Mouse (Mus musculus) layer of hippocampus, postnatal 10 days (tissue): ENCODE data around the gene Pbx1. TPM values are rescaled to one million over a fixed set of nuclear protein-coding genes. Genes with fewer than 3 reads are reported as not detected.

Experiments used
- DNase-seq, 2 experiments: peaks; one replicate each; pipeline ENCODE4 v3.0.0; 2021; ENCODE audit warnings: low spot score in 2 of 2
- total RNA-seq, 2 experiments: library from RNA; stranded (reverse); gene quantifications; 2 replicates each; pipeline ENCODE4 v1.2.3; 2021

Gene Pbx1
- total RNA-seq, 2 experiments from 2014 or later: 126 to 143 TPM

DNA sequence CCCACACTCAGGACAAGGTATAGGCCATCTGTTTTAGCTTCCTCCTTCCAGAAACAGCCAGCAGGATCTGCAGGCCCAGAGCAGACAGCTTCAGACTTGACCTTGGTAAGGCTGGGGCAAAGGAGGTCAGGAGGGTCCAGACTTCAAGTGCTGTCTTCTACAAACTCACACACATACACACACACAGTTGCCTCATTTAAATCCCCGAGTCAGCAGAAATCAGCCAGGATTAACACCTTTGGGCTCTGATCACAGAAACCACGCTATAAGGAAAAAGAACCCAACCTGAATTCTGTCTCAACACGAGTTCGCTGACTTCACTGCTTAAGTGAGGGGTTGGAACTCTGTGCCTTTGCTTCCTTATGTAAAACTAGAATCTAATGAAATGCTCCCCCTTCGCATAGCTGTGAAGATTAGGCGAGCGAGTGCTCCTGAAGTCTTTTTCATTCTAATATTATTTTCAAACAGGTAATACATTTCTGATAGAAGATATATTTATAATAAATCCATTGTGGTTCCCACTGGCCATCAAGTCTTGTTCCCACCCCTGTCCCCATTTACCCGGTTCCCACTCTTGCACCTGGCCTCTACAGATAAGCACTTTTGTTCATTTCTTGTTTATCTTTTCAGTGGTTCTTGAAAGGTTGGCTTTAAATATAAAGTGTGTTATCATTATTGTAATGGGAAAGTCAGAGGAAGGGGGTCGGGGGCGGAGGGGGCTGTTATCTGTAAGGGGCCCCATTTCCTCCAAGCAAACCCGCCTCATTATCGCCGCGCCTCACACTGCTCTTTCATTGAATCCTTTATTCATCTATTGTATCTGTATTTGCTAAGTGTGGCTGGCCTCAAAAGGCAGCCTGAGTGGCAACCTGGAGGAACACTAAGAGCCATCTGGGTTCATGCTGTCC lies 124.5 kb downstream of the Pbx1 start:
- DNase-seq: no peak

DNA sequence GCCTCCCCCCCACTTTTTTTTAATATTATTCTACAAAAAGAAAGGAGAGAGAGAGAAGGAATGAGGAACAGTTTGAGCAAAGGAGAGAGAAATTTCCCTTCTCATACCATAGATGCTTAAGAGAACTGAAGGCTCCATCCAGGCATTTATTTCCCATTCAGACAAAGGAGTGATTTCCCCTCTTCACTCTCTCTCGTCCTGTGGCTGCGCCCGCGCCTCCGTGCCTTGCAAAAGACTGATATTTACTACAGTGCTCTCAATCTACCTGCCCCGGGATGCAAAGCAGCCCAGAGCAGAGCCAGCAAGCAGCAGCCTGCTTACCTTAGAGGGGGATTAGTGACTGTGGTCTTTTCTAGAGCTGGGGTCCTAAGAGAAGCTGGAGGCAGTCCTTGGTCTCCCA lies 131.6 kb downstream of the Pbx1 start:
- no peak for DNase-seq

DNA sequence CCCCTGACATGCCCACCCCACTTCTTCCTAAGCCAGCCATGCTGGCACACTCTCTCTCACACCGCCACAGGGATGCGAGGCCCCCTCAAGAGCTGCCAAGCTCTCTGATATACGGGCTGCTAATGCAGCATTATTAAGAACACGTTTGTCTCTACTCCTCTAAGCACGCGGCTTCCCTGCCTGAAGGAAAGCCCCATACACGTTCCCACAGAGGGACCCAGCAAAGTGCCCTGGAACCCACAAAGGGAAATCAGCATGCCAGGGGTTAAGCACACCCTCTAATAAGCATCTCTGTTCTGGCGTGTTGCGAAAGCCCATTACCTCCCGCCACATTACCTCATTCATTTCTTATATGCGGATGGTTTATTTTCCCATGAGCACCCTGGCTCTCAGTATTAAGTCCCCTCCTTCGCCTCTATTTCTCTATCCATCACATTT lies 132.1 kb downstream of the Pbx1 start:
- DNase-seq: no peak

DNA sequence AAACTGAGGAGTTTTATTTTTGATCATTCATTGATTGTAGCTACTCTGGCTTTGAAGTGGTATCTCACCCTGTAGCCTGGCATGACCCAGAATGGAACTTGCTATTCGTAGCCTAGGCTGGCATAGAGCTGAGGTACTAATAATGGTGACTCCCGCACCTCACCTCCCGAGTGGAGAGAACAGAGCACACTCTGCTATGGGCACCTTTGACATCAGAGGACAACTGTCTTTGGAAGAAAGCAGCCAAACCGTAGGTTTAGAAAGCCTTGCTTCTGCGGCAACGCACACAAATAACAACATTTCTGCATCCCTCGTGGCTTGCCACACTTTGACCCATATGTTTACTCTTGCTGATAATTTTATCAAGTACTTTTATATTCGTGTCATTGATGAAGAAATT lies 132.9 kb downstream of the Pbx1 start:
- DNase-seq: no peak

DNA sequence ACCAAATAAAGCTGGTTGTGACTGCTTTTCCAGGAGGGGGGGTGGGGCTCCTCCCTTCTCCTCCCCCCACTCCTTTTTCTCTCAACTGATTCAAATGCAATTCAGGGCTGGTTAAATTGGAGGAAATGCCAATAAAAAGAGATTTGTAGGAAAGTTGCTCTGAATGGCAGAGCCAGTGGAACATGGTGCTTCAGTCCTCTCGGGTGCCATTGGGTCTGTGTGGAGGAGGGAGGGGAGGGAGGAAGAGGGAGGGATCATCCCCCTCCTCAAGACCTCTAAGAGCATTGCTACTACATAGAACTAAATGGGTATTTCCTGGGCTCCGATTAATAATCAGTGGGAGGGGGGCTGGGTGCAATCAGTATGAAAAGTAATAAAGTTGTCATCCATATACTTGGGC lies 135.8 kb downstream of the Pbx1 start:
- no peak for DNase-seq

DNA sequence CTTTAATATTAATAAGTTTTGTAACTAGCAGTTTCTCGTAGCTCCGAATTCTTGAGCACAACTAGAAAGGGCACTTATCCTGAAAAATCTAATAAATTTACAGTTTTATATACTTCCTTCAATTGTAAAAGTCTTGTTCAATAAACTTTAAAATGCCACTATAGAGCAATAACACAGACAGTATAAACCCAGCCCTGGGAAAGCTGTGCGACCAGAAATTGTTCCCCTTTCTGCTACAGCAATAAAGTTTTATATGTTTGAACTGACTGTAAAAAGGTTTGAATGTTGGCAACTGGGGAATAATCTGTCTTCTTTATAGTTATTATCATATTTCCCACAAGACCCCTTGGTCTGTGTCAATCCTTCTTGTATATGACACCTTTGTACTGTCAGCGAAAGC lies 136.3 kb downstream of the Pbx1 start:
- DNase-seq: no peak

DNA sequence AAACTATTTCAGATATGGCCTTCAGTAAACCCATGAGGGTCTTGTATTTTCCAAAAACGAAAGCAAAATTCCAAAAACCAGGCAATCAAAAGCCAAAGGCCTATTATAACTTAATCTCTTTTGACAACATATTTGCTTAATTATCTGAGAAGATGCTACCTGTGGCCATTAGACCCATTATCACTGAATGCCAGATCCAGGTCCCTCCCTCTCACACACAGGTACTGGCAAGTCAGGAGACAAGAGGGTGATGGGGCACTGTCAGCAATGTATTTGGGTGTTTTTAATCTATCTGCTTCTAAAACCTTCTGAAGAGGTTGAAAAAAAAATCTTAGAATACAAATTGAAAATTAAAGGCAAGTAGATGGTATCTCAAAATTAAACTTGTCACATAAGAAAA lies 138.4 kb downstream of the Pbx1 start:
- no peak for DNase-seq

DNA sequence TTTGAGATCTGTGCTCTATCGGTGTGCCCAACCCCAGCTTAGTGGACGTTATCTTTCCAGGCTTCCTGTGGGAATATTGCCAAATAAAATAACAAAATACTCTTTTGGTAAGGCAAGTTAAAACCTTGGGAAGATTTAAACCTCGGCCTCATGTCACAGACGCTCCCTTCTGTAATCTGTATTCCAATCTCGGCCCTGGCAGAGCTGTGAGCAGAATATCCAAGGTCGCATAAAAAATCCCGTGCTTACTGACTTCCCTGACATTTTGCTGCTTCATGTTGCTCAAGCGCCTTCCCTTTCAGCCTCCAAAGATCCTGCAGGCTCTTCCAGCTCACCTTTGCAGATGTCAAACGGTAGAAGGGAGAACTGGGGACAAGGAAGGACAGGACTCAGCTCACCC lies 140.0 kb downstream of the Pbx1 start:
- DNase-seq: no peak

DNA sequence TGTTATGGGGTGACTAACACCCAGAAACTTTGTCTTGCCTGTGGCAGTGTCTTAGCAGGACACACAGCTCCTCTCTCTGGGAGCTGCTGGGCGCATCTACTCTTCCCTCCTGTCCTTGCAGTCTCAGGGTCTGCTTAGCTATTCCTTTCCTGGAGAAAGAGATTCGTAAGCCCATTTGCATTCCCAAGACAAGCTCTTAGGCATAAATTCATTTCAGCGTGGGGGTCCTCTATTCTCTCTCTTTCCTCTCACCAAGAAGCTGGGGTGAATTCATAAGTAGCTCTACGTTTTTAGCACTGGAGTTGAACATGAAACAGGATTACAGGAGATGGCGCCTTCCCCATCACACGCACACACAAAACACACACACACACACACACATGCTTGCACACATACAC lies 140.4 kb downstream of the Pbx1 start:
- DNase-seq: no peak

DNA sequence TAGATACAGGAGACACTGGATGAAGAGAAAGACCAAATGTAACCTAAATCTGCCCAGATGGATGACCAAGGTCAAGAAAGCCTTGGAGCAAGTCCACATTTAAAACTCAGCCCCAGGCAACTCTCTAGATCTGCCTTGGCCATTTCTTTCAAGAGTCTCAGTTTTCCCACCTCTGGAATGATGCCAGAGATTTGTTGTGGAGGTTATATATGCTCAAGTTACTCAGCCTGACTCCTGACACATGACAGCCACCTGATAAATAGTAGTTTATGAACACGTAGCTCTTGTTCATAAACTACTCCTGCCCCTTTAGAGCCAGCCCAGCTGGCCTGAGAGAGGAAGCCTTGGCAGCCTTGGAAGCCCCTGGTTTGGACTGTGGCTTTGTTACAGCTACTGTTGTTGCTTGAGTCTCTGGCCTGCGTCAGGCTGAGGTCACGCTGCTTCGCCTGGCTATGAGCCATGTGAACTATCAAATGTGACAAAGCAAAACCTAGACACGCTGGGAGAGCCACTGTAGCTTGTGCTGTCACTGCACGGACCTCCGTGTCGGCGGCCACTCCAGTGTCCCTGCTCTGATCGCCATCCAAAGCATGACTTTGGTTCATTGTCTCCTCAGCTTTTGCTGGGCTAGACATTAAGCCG lies 140.9 kb downstream of the Pbx1 start:
- peak in 1 of 2 experiments; percentile 40 for DNase-seq

DNA sequence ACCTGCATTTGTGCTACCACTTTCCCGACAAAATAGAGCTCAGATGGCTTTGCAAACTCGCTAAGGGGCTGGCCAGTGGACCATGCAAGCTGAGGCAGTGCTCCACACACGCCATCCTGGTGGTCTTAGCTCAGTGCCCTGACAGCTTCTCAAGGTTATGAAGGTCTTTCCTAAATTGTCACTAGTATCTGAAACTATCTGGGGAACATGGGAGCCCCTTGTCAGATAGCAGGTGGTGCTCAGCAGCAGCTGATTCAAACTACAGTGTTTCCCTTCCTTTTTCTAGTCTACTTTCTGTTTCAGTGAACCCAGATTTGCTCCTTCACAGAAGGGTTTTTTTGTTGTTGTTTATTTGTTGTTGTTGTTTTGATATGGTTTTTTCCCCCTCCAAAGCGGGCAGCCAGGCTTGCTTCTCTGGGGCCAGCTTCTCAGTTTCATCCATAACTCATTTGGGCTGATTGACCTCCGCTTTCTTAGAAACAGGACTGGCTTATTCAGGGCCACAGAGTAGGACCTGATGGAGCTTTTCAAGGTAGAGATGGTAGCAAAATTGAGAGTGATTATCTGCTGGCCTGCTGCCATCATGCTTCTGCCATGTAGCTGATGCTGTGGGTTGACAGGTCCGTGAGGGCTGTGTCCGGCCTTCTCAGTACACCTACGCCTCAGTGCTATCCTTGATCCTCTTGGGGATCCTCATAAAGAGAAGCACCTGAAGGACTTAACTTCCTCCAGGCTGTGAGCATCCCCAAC lies 141.7 kb downstream of the Pbx1 start:
- no peak for DNase-seq

DNA sequence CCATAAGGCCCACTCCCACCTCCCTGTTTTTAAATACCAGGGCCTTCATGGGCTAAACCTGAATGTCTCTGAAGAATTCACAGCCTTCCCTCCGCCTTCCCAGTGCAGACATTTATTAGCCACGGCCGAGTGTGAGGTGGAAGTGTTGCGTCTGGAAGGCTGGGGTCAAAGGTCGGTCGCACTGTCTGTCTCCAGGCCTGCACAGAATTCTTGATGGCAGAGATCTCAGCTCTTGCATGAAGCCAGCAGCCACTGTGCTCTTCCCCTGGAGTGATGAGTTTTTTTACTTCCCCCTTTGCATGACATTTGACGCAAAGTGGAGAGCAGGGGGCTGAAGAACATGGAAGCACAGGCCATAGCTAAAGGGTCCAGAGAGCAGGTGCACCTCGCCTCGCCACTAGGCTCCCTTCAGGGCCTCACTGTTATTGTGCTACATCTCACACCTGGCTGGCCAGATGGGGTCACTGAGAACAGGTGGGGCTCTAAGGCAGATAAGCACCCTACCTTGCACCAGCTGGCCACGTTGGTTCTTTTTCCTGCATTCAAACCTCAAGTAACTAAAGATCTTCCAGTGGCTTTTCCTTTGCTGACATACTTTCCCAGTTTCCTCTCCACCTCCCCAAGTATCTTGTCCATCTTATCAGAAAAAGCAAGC lies 143.1 kb downstream of the Pbx1 start:
- DNase-seq: no peak

DNA sequence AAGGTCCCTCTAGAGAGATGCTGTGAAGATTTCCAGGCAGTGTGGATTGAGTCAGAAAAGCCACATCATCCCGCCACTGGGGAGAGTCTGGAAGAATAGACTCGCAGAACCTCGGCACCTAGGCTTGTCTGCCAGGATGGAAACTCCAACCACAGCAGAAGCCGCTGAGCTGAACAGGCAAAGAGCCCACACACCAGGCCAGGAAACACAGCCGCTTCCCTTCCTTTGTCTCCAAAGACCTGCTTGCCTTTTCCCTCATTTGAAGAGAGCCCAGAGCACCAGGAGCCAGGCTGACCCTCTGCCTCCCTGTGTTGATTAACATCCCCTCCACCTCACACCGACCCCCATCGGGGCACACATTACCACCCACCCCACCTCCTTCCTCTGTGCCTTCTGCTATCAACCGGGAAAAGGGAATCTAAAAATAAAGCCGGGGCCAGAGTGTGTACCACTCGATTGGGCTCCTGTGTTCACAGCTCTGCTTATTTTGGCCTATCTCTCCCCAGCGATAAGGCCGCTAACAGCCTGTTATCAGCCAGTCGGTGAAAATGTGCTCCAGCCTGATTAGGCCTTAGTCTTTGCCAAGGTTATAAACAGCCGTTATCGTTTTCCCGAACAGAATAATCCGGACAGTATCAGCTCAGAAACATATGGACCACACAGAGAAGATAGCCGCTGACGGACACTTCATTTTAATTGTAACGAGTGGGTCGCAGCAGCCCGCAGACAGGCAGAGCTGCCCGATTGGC lies 144.1 kb downstream of the Pbx1 start:
- DNase-seq: peak; percentile 40 to 56

DNA sequence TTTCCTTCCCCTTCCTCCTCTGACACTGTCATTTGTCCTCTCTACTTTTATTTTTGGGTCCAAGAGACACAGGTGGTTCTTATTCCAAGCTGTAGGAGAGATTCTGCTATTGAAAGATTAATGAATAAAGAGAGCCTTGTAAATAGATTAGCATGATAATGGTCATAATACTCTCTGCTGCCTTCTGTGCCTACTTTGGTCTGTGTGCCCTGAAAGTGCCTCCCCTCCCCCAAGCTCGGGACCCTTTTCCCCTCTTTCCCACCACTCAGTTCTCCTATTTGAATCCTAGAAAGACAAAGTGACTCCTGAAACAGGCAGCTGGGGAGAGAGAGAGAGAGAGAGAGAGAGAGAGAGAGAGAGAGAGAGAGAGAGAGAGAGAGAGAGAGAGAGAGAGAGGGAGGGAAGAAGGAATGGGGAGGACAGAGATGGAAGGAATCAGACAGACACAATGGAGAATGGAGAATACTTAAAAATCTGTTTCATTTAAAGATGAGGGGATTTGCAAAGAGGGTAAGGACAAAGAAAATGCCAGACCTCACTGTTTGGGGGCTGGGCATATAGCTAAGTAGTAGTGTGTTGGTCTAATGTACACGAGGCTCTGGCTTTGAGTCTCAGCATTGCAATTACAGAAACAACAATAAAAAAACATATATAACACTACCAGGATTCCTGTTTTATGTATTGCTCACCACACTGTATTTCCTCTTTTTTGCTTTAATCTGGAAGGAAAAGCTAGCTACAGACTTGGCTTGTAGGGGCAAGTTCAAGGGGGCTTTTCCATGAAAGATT lies 145.0 kb downstream of the Pbx1 start:
- DNase-seq: no peak

DNA sequence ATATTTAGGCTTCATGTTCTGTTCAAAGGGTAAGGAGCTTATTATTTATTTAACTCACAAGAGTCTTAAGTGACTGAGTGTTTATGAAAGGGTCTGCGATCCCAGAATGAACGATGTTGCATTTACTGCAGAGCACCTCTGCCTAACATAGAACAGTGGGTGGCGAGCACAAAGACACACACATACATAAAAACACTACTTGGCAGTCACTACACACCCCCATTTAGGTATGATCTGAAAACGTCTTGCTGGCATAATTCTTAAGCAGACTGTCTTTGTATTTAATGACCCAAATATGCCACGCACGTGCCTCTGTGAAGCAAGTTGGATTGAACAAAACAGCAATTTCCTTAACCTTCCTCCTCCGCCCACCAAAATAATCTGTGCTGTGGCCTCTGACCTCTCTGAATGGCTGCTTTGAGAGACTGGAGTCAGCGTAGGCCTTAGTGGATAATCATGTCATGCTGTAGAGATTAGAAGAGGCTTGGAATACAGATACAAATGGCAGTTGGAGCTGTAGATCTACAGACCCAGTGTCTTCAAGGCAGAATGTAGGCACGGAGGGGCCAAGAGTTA lies 147.4 kb downstream of the Pbx1 start:
- no peak for DNase-seq

DNA sequence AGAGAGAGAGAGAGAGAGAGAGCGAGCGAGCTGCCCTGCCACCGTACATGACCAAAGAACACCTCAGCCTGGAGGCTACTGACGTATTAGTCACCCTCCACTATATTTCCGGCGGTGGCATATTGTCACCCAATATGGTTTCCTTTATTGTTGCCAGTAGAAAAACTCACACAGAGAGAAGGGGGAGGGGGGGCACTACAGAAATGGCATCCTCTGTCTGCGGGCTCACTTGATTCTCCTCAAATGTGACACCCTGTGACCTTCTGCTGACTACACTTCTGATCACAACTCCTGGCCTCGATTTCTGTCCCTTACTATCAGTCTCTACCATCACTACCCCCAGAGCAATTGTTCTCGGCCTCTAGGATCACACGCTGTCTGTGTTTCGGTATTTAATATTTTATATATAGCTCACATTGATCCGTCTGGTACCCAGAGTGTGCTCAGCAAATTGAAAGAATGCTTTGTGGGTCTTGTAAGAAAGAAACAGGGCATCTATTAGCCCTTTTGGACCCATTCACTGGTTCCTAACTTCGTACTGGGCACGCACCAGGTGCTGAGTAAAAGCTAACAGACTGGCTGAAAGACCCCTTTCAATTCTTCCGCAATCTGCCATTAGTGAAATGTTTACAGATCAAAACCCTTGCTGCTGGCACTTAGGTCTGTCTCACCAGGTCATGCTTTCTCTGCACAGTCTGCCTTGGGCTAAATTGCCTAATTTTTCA lies 148.1 kb downstream of the Pbx1 start:
- DNase-seq: no peak

DNA sequence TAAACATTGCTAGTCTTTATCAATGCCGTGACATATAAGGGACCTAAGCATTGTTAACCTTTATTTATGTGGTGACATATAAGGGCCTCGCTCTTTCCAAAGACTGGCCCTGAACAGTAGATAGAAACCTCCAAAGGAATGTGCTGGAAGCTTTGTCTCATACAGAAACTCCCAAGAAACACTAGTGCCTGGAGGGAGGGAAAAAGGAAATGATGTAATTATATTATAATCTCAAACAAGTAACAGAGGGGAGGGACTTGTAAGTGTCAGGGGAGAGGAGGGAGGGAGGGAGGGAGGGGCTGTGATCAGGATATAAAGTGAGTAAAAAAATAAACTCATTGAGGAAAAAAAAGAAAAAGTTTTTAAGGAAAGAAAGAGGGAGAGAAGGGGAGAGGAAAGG lies 148.6 kb downstream of the Pbx1 start:
- DNase-seq: no peak

DNA sequence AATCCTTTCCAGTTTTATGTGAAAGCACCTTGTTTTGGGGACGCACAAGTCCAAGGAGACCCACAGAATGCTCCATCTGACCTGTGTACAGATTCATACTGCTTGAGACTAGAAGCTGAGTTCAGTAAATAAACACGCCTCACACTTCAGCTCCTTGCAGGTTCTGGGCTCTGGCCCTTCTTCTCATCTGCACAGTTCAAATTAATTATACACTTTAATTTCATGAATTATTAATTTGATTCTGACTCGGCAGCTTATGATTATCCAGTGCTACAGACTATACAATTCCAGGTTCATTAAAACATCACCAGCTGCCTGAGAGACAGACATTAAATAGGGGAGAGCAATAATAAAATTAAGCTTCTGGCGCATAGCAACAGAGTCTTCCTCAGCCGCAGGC lies 156.4 kb downstream of the Pbx1 start:
- no peak for DNase-seq

DNA sequence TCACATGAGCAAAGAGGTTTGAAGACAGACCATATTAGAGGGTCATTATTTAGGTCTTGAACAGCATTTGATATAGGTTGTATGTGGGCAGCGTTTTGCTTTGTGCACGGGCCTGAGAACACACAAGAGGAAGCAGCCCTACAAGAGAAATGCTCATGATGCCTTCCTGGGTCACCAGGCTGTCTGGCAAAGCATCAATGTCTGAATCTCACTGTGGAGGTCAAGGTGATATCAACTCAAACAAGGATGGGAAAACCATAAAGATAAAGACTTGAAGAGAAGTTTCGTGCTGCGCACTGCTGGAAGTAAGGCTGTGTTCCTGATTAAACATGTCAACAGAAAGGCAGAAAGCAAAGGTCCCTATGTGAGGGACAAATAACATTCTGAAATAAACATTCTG lies 157.8 kb downstream of the Pbx1 start:
- no peak for DNase-seq
